Mouse (Mus musculus) liver, embryonic 15.5 days (tissue): ENCODE results near the gene Pald1. TPM values are rescaled to one million over a fixed set of nuclear protein-coding genes. Genes with fewer than 3 reads are reported as not detected.

ENCODE experiments used
- ATAC-seq: fragments of 200-750 bp; cut with Nextera tagmentation; 2 replicates; pipeline ENCODE4 v1.8.0; 2017; ENCODE audit warnings: moderate number of reproducible peaks, mild to moderate bottlenecking, moderate library complexity; ENCODE audit not compliant: insufficient read depth
- H3K27ac ChIP-seq: fragments of 300-500 bp; sonication (generic); replicated peaks from 2 replicates; pipeline ENCODE4 v1.5.1; 2015; ENCODE audit warnings: mild to moderate bottlenecking, inconsistent platforms
- H3K27me3 ChIP-seq: fragments of 300-500 bp; sonication (generic); 2 replicates; pipeline ENCODE4 v1.6.1; 2015; ENCODE audit warnings: mild to moderate bottlenecking, inconsistent platforms
- H3K36me3 ChIP-seq: fragments of 300-500 bp; sonication (generic); replicated peaks from 2 replicates; pipeline ENCODE4 v1.6.1; 2015; ENCODE audit warnings: moderate library complexity, mild to moderate bottlenecking, inconsistent platforms
- H3K4me1 ChIP-seq: fragments of 300-500 bp; sonication (generic); replicated peaks from 2 replicates; pipeline ENCODE4 v1.6.1; 2015; ENCODE audit warnings: inconsistent platforms
- H3K4me2 ChIP-seq: fragments of 300-500 bp; sonication (generic); 2 replicates; pipeline ENCODE4 v1.6.1; 2015; ENCODE audit warnings: moderate library complexity, mild to moderate bottlenecking, inconsistent platforms
- H3K4me3 ChIP-seq: fragments of 300-500 bp; sonication (generic); replicated peaks from 2 replicates; pipeline ENCODE4 v1.5.1; 2015; ENCODE audit warnings: mild to moderate bottlenecking, inconsistent platforms
- H3K9ac ChIP-seq: fragments of 300-500 bp; sonication (generic); 2 replicates; pipeline ENCODE4 v1.6.1; 2015; ENCODE audit warnings: moderate library complexity, mild to moderate bottlenecking, inconsistent platforms
- H3K9me3 ChIP-seq: fragments of 300-500 bp; sonication (generic); replicated peaks from 2 replicates; pipeline ENCODE4 v1.6.1; 2016; ENCODE audit warnings: inconsistent platforms
- WGBS: fragments of 180-500 bp; shearing (Covaris S2); methylation state at CpG from one replicate; pipeline ENCODE4 v1.1.7; 2015; ENCODE audit warnings: mixed read lengths; ENCODE audit not compliant: insufficient replicate concordance; 5-methylcytosine and 5-hydroxymethylcytosine counted together
- polyA plus RNA-seq: library from polyadenylated mRNA; unstranded; fragments of >200 nt; fragmentation: Nextera tagmentation; extraction: Ambion mirVana; gene quantifications from 2 replicates; pipeline ENCODE4 v1.2.1, GENCODE M21; 2015

Pald1 gene
- 6.6 and 7.2 TPM in 2 replicates for polyA plus RNA-seq

DNA sequence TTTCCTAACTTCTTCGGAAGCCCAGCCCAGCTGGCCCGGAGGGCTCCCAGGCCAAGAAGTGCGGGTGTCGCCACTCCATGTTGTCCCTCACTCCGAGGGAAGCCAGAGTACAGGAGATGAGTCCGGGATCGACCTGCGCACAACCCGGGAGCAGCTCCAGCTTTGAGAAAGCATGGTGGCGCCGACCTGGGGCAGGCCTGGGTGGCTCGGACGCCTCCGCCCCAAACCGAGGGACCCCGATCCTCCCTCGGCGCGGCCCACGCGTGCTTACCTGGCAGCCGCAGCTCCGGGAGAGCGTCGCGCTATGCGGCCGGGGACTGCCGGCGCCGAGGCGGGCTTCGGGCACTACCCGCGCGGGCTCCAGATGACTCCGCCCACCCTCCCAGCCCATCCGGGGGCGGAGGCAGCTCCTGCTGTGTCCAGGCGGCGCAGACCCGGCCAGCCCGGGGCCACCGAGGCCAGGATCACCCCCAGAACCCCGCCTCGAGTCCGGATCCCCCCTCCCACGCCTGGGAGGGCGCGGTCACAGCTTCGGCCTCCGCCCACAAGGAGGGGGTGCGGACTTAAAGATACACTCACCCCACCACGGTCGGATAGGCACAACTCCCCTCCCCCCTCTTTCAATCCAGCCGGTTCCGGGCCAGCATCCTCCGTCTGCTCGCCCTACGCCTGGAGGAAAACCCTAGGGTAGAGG is at the start of gene Pald1:
Gene Pald1 (minus strand): TSS at position 510 of the 694 bp plus-strand sequence.
- WGBS = under 1% methylated on average over 60 of the region's 60 CpGs
- Histone ChIP-seq H3K9ac (peak within 1 kb of the TSS; percentile 49), H3K4me1 (peaks cover 37% of the 10 kb centered on the region), H3K27me3 (peaks cover 72% of the 10 kb centered on the region), H3K9me3 (no peaks in the 10 kb centered on the region), H3K27ac (peak within 1 kb of the TSS; percentile 41; the same call in 1 of the 2 replicates), H3K36me3 (no peaks in the 10 kb centered on the region), H3K4me2 (peak within 1 kb of the TSS; percentile 76), H3K4me3 (peak within 1 kb of the TSS; percentile 59)
- ATAC-seq = peak; percentile 75

DNA sequence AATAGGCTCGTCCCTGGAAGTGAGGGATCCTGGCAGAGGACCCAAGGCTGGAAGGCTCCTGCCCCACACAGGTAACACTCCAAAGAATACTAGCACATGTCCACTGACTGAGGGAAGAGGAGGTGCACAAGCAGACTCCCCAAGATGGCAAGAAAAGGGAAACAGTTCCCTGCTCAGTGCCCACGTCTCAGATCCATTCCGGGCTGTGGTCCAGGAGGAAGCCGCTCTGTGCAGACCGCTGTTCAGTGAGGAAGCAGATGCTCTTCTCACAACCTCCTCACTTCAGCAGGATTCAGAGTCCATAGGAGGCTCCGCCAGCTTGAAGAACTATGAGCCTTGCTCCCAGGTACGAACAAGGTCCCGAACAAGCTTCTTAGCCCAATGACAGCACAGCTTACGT is 48.0 kb upstream of the Pald1 start:
- Histone ChIP-seq H3K9me3 (no peaks in the 10 kb centered on the region), H3K4me2 (no peak overlapping the region), H3K27me3 (no peaks in the 10 kb centered on the region), H3K9ac (no peak overlapping the region), H3K27ac (no peak overlapping the region), H3K4me1 (peaks cover 7% of the 10 kb centered on the region), H3K4me3 (no peak overlapping the region), H3K36me3 (peaks cover 62% of the 10 kb centered on the region)
- 91% methylated on average over 9 of the region's 9 CpGs for WGBS
- ATAC-seq = no peak

DNA sequence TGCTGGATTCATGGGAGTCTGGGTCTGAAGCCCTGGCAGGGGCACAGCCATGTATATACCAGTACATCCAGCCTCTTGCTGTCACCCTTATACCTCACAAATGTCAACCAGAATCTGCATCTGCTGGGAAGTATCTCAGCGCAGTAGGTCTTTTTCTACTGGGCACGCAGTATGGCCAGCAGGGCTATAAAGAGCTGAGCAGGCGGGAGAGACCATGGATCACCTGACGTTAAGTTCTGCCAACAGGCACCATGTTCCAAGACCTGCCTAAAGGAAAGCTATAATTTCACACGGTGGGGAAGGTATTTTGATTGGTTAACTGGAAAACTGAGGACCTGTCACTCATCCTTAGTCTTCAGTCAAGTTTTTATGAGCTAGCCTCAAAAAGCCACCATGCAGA is 45.7 kb upstream of the Pald1 start:
- Histone ChIP-seq H3K4me2 (no peak overlapping the region), H3K4me1 (peaks cover 24% of the 10 kb centered on the region), H3K4me3 (no peak overlapping the region), H3K27ac (no peak overlapping the region), H3K9ac (no peak overlapping the region), H3K36me3 (peaks cover 41% of the 10 kb centered on the region), H3K9me3 (no peaks in the 10 kb centered on the region), H3K27me3 (no peaks in the 10 kb centered on the region)
- 87% methylated on average over 5 of the region's 5 CpGs for WGBS
- ATAC-seq = no peak

DNA sequence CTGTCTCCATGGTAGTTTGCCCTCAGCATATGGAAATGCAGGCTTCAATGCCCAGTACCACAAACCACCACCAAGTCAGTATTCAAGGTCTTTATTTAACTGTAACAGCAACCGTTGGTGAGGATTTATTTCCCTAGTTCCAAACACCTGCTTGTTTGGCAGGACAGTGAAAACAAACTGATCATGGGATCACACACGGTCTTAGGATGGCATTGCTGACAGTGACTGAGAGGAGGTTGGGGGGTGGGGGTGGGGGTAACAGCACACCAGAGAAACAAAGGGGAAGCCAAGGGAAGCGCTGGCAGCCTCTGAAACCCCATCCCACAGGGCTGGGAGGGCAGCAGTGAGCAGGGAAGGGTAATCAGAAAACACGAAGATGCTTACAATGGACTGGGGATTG is 45.1 kb upstream of the Pald1 start:
- 63% methylated on average over 4 of the region's 4 CpGs for WGBS
- peaks cover 35% of the 10 kb centered on the region for H3K36me3 ChIP-seq
- no peak overlapping the region for H3K4me3 ChIP-seq
- no peak for ATAC-seq
- no peak overlapping the region for H3K4me2 ChIP-seq
- H3K27me3 ChIP-seq = 0 out of 2 replicates have a peak, but pooled peaks cover under 1% of the 10 kb centered on the region
- H3K4me1 ChIP-seq = peaks cover 24% of the 10 kb centered on the region
- H3K9ac ChIP-seq = no peak overlapping the region
- no peak overlapping the region for H3K27ac ChIP-seq
- no peaks in the 10 kb centered on the region for H3K9me3 ChIP-seq

DNA sequence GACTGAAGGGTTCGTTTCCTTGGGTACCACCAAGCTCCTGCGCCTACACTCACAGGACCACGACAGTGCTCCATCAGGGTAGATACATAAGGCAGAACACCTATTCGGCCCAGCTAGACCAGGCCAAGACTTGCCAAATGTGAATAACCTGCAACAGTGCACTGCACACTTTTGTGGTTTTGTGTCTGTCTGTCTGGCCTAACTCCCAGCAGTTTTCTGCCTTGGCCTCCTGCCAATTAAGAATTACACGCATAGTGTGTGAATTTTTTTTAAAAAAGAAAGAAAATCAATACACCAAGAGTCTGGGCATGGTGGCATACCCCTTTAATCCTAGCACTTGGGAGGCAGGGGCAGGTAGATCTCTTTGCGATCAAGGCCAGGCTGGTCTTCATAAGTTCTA is 44.6 kb upstream of the Pald1 start:
- Histone ChIP-seq H3K9me3 (no peaks in the 10 kb centered on the region), H3K9ac (no peak overlapping the region), H3K27me3 (0 out of 2 replicates have a peak, but pooled peaks cover 5% of the 10 kb centered on the region), H3K4me3 (no peak overlapping the region), H3K4me1 (peaks cover 29% of the 10 kb centered on the region), H3K4me2 (no peak overlapping the region), H3K36me3 (peaks cover 30% of the 10 kb centered on the region), H3K27ac (no peak overlapping the region; the same call in 1 of the 2 replicates)
- 79% methylated on average over 6 of the region's 6 CpGs for WGBS
- ATAC-seq = no peak

DNA sequence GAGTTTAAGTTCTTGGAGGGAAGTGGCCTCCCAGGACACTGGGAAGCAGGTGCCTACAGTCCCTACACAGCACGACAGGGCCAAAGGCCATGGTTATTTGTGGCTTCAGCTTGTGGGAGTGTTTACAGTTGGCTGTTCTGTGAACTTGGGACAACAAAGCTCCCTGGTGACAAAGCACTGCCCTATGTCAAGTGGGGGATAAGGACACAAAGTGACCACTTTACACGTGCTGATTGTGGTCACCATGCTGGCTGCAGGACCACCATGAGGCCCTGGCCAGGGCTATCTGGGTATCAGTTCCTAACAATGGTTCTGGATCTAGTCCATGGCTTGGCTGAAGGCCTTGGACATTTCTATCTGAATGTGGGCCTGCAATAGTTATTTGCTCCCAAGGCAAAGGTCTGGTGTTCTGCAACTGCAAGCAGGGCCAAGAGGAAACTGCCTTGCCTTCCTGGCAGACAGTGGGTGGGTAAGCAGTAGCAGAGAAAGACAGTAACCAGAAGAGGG is 43.0 kb upstream of the Pald1 start:
- Histone ChIP-seq H3K4me3 (no peak overlapping the region), H3K9me3 (no peaks in the 10 kb centered on the region), H3K4me2 (no peak overlapping the region), H3K36me3 (peaks cover 18% of the 10 kb centered on the region), H3K27me3 (peaks cover 7% of the 10 kb centered on the region), H3K27ac (peak overlapping the region; percentile 56), H3K4me1 (peaks cover 32% of the 10 kb centered on the region), H3K9ac (no peak overlapping the region)
- 42% methylated on average over 2 of the region's 2 CpGs for WGBS
- ATAC-seq = peak; percentile 68

DNA sequence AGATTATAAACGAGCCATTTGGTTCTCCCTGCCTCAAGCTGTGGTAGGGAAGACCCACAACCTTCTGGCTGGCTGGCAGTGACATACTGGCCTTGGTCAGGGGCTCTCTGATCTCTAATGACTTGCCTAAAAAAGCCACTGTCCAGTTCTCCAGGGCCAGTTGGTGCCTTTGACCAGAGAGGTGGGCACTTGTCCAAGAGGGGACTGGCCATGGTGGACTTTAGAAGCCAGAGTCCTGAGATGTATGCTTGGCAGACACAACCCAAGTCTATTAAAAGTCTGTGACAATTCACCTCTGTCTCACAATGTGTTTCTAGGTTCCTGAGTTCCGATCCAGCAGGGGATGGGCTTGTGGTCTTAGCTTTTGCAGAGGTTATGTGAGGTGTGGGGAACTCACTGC is 41.7 kb upstream of the Pald1 start:
- no peak overlapping the region for H3K9ac ChIP-seq
- WGBS = 50% methylated on average over 2 of the region's 2 CpGs
- no peaks in the 10 kb centered on the region for H3K9me3 ChIP-seq
- no peak overlapping the region for H3K4me2 ChIP-seq
- 0 out of 2 replicates have a peak overlapping the region, but pooled peaks have one; percentile 41 for H3K27ac ChIP-seq
- peaks cover 32% of the 10 kb centered on the region for H3K4me1 ChIP-seq
- peaks cover 20% of the 10 kb centered on the region for H3K27me3 ChIP-seq
- ATAC-seq = no peak
- no peak overlapping the region for H3K4me3 ChIP-seq
- peaks cover 5% of the 10 kb centered on the region for H3K36me3 ChIP-seq

DNA sequence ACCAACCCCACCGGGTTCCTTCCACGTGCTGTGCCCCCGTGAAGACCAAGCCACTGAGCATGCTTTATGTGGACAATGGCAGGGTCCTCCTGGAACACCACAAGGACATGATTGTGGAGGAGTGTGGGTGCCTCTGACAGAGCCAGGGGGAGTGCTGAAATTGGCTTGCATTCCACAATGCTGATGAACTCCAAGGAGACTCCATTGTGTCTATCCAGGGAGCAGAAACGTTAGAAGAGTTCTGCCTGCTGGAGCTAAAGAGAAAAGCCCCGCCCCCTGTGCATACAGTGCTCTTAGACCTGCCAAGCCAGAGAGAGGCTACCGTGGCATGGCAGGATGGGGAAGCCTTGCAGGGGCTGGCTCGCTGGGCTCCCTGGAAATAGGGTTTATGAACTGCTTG is 41.2 kb upstream of the Pald1 start:
- no peak overlapping the region for H3K4me2 ChIP-seq
- H3K4me1 ChIP-seq = peaks cover 32% of the 10 kb centered on the region
- peaks cover 25% of the 10 kb centered on the region for H3K27me3 ChIP-seq
- H3K9me3 ChIP-seq = no peaks in the 10 kb centered on the region
- 21% methylated on average over 7 of the region's 7 CpGs for WGBS
- no peak overlapping the region for H3K4me3 ChIP-seq
- H3K27ac ChIP-seq = no peak overlapping the region
- H3K36me3 ChIP-seq = no peaks in the 10 kb centered on the region
- H3K9ac ChIP-seq = no peak overlapping the region
- ATAC-seq = no peak

DNA sequence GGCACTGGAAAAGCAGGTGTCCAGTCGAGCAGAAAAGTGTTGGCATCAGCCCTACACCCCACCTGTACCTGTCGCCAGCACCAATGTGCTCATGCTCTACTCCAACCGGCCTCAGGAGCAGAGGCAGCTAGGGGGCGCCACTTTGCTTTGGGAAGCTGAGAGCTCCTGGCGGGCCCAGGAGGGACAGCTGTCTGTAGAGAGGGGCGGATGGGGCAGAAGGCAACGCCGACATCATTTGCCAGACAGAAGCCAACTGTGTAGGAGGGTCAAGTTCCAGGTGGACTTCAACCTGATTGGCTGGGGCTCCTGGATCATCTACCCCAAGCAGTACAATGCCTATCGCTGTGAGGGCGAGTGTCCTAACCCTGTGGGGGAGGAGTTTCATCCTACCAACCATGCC is 40.0 kb upstream of the Pald1 start:
- Histone ChIP-seq H3K36me3 (no peaks in the 10 kb centered on the region), H3K4me1 (peaks cover 35% of the 10 kb centered on the region), H3K27ac (no peak overlapping the region), H3K9me3 (no peaks in the 10 kb centered on the region), H3K27me3 (peaks cover 37% of the 10 kb centered on the region), H3K4me3 (no peak overlapping the region), H3K4me2 (no peak overlapping the region), H3K9ac (no peak overlapping the region)
- 57% methylated on average over 10 of the region's 10 CpGs for WGBS
- ATAC-seq = 0 out of 2 replicates have a peak, but pooled peaks have one; percentile 8

DNA sequence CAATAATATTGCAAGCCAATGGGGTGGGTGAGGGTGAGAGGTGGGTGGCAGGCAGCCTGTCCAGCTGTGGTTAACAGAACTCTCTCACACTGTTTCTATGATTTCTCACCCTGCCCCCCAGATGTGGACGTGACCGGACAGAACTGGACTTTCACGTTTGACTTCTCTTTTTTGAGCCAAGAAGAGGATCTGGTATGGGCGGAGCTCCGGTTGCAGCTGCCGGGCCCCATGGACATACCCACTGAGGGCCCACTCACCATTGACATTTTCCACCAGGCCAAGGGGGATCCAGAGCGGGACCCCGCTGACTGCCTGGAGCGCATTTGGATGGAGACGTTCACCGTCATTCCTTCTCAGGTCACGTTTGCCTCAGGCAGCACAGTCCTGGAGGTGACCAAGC is 39.5 kb upstream of the Pald1 start:
- H3K9ac ChIP-seq = no peak overlapping the region
- WGBS = 55% methylated on average over 12 of the region's 12 CpGs
- peaks cover 39% of the 10 kb centered on the region for H3K4me1 ChIP-seq
- H3K27me3 ChIP-seq = peaks cover 42% of the 10 kb centered on the region
- H3K4me3 ChIP-seq = no peak overlapping the region
- ATAC-seq = no peak
- H3K9me3 ChIP-seq = no peaks in the 10 kb centered on the region
- H3K36me3 ChIP-seq = no peaks in the 10 kb centered on the region
- no peak overlapping the region for H3K4me2 ChIP-seq
- H3K27ac ChIP-seq = no peak overlapping the region

DNA sequence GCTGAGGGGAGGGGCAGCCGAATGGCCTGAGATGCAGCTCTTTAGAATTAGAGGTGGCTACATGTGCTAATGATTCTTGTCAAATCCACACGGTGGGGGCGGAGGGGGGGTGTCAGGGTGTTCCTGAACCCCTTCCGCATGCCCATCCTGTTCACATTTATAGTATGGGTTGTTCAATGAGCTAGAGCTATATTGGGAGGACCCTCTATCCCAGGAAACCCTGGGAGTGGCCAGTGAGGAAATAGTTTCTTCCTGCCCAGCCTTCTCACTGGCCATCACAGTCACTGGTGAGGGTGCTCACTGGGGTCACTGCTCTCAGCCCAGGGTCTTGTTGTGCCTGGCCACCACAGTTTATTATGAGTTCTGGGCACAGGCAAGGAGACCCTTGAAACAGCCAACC is 36.7 kb upstream of the Pald1 start:
- 46% methylated on average over 4 of the region's 4 CpGs for WGBS
- no peak overlapping the region for H3K9ac ChIP-seq
- no peak overlapping the region for H3K4me2 ChIP-seq
- H3K27me3 ChIP-seq = peaks cover 63% of the 10 kb centered on the region
- no peaks in the 10 kb centered on the region for H3K36me3 ChIP-seq
- no peak for ATAC-seq
- peaks cover 44% of the 10 kb centered on the region for H3K4me1 ChIP-seq
- H3K27ac ChIP-seq = no peak overlapping the region
- H3K4me3 ChIP-seq = no peak overlapping the region
- no peaks in the 10 kb centered on the region for H3K9me3 ChIP-seq
